Mouse (Mus musculus): Measurements from ENCODE around the gene Rtkn2. TPM values are rescaled to one million over a fixed set of nuclear protein-coding genes. Genes with fewer than 3 reads are reported as not detected.

The Rtkn2 gene
- total RNA-seq, 4 experiments from 2014 or later: 0.46 to 0.75 (median 0.57) TPM

- DNase-seq (ENCODE audit: low spot score in 2 of 2): no peak
Measured at GRCm38 (mm10) chr10:68038997-68039624, 59.7 kb downstream of the Rtkn2 start.

GRCm38 (mm10) chr10:68039641-68040205 is 60.4 kb downstream of the Rtkn2 start:
- DNase-seq (ENCODE audit: low spot score in 2 of 2): no peak

GRCm38 (mm10) chr10:68040394-68040793 is 61.0 kb downstream of the Rtkn2 start:
- no peak for DNase-seq (ENCODE audit: low spot score in 2 of 2)

- no peak for DNase-seq (ENCODE audit: low spot score in 2 of 2)
Measured at GRCm38 (mm10) chr10:68043973-68044372, 64.6 kb downstream of the Rtkn2 start.

- DNase-seq (ENCODE audit: low spot score in 2 of 2): no peak
Measured at GRCm38 (mm10) chr10:68044864-68045263, 65.5 kb downstream of the Rtkn2 start.

GRCm38 (mm10) chr10:68048641-68049305 is 69.4 kb downstream of the Rtkn2 start:
- no peak for DNase-seq (ENCODE audit: low spot score in 2 of 2)

GRCm38 (mm10) chr10:68050882-68051281 is 71.5 kb downstream of the Rtkn2 start:
- DNase-seq (ENCODE audit: low spot score in 2 of 2): no peak

GRCm38 (mm10) chr10:68051316-68051933 is 72.1 kb downstream of the Rtkn2 start:
- no peak for DNase-seq (ENCODE audit: low spot score in 2 of 2)

GRCm38 (mm10) chr10:68052307-68052706 is 72.9 kb downstream of the Rtkn2 start:
- DNase-seq (ENCODE audit: low spot score in 2 of 2): no peak

- DNase-seq (ENCODE audit: low spot score in 2 of 2): no peak
Measured at GRCm38 (mm10) chr10:68054131-68054530, 74.8 kb downstream of the Rtkn2 start.

- no peak for DNase-seq (ENCODE audit: low spot score in 2 of 2)
Measured at GRCm38 (mm10) chr10:68054706-68055105, 75.3 kb downstream of the Rtkn2 start.

GRCm38 (mm10) chr10:68057841-68058240 is 78.5 kb downstream of the Rtkn2 start:
- no peak for DNase-seq (ENCODE audit: low spot score in 2 of 2)

- DNase-seq (ENCODE audit: low spot score in 2 of 2): no peak
Measured at GRCm38 (mm10) chr10:68058378-68058777, 79.0 kb downstream of the Rtkn2 start.

- DNase-seq (ENCODE audit: low spot score in 2 of 2): peak; percentile 18 to 26
Measured at GRCm38 (mm10) chr10:68060590-68061248, 81.3 kb downstream of the Rtkn2 start.

- no peak for DNase-seq (ENCODE audit: low spot score in 2 of 2)
Measured at GRCm38 (mm10) chr10:68061249-68061615, 81.9 kb downstream of the Rtkn2 start.

- DNase-seq (ENCODE audit: low spot score in 2 of 2): no peak
Measured at GRCm38 (mm10) chr10:68063806-68064545, 84.6 kb downstream of the Rtkn2 start.

GRCm38 (mm10) chr10:68064571-68064970 is 85.2 kb downstream of the Rtkn2 start:
- DNase-seq (ENCODE audit: low spot score in 2 of 2): no peak

GRCm38 (mm10) chr10:68066173-68066572 is 86.8 kb downstream of the Rtkn2 start:
- DNase-seq (ENCODE audit: low spot score in 2 of 2): no peak

GRCm38 (mm10) chr10:68067961-68068360 is 88.6 kb downstream of the Rtkn2 start:
- DNase-seq (ENCODE audit: low spot score in 2 of 2): no peak

- no peak for DNase-seq (ENCODE audit: low spot score in 2 of 2)
Measured at GRCm38 (mm10) chr10:68068426-68068825, 89.1 kb downstream of the Rtkn2 start.

- DNase-seq (ENCODE audit: low spot score in 2 of 2): no peak
Measured at GRCm38 (mm10) chr10:68071041-68071440, 91.7 kb downstream of the Rtkn2 start.

Data from gastrocnemius, adult 8-10 months (tissue).